Mouse (Mus musculus): ENCODE data around the gene Safb.
"Not testable (repeated sequence)": the region's sequence is repeated elsewhere in the genome, so short reads cannot be mapped to it uniquely, and the experiment has no call there.

DNA sequence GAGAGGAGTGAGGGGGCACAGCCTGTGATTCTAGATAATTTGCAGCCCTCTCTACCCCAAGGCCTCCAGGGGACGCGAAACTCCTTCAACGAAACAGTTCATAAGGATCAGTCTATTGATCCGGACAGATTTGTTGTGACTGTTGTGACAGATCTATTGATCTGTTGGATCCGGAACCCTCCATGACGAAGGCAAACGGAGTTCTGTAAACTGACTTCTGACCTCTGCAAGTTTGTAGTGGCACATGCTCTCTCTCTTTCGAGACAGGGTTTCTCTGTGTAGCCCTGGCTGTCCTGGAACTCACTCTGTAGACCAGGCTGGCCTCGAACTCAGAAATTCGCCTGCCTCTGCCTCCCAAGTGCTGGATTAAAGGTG is 27.9 kb downstream of the Safb start:
- not testable (repeated sequence) for TF ChIP-seq CTCF, POLR2A (IDR thresholded peaks at IDR 0.05; ENCODE audit: insufficient read depth, low read depth, low read length)
